Mouse (Mus musculus): Measurements from ENCODE around the gene H2-Q7.
"Not testable (repeated sequence)": the region's sequence is repeated elsewhere in the genome, so short reads cannot be mapped to it uniquely, and the experiment has no call there.

H2-Q7 gene

GRCm38 (mm10) chr17:35438885-35439284 lies at the start of gene H2-Q7:
Gene H2-Q7 (plus strand): TSS chr17:35439155.
- not testable (repeated sequence) for DNase-seq (ENCODE audit: low spot score)

DNA sequence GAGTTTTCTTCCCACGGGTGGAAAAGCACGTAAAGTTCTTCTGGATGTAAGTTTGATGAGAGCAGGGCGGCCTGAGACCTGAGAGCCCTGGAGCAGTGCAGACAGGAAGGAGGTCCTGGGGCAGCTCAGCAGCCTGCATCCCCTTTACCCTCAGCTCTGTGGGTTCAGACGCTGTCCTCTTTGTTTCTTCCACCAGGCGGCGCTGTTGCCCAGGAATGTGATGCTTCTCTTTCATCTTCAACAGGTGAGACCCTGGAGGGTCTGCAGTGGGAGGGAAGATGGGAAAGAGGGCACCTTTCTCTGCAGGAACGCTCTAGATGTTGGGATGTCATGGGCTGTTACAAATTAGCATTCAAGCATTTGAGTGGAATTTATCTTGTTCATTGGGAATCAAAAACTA lies 49.2 kb upstream of the H2-Q7 start:
- not testable (repeated sequence) for DNase-seq (ENCODE audit: low spot score)

DNA sequence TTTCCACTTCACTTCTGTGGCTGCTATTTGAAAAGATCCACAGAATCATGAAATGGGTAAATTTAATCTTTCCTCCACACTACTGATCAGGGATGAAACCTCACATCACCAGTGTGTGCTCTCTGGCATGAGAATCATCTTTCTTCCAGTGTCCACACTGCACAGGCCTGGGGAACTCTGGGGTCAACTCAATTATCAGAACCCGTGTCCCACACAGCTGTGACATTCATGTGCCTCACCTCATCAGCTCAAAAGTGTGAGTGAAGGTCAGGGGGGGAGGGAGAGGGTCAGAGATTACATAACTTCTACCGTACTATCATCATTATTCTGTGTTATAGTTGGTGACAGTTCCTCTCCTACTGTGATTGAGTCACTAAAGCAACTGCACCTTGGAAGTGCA lies 46.3 kb upstream of the H2-Q7 start:
- DNase-seq (ENCODE audit: low spot score): not testable (repeated sequence)

DNA sequence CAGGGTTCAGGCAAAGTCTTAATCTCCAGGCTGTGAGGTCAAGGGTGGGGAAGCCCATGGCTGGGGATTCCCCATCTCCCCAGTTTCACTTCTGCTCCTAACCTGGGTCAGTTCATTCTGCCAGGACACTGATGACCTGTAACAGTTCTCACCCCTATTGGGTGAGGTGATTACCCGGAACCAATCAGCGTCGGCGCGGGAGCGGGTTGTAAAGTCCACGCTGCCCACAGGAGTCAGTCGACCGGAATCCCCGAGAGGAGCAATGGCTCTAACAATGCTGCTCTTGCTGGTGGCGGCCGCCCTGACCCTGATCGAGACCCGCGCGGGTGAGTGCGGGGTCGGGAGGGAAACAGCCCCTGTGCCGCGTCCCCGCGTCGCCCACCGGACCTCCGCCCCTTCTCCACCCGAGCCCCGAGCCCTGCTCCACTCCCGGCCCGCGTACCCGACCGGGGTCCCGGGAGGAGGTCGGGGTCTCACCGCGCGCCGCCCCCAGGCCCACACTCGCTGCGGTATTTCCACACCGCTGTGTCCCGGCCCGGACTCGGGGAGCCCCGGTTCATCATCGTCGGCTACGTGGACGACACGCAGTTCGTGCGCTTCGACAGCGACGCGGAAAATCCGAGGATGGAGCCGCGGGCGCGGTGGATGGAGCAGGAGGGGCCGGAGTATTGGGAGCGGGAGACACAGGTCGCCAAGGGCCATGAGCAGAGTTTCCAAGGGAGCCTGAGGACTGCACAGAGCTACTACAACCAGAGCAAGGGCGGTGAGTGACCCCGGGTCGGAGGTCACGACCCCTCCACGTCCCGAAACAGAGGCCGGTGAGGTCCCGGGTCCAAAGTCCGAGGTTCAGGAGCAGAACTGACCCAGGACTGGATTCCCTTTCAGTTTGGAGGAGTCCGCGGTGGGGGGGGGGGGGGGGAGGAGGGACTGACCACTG lies 44.8 kb upstream of the H2-Q7 start:
- DNase-seq (ENCODE audit: low spot score): not testable (repeated sequence)

- not testable (repeated sequence) for DNase-seq (ENCODE audit: low spot score)
Observed at GRCm38 (mm10) chr17:35396956-35397355, 42.0 kb upstream of the H2-Q7 start.

- not testable (repeated sequence) for DNase-seq (ENCODE audit: low spot score)
Observed at GRCm38 (mm10) chr17:35413057-35413456, 25.9 kb upstream of the H2-Q7 start.

- not testable (repeated sequence) for DNase-seq (ENCODE audit: low spot score)
Observed at GRCm38 (mm10) chr17:35415273-35416129, 23.5 kb upstream of the H2-Q7 start.

GRCm38 (mm10) chr17:35418772-35419171 lies 20.2 kb upstream of the H2-Q7 start:
- DNase-seq (ENCODE audit: low spot score): no peak

- not testable (repeated sequence) for DNase-seq (ENCODE audit: low spot score)
Observed at GRCm38 (mm10) chr17:35419564-35419963, 19.4 kb upstream of the H2-Q7 start.

DNA sequence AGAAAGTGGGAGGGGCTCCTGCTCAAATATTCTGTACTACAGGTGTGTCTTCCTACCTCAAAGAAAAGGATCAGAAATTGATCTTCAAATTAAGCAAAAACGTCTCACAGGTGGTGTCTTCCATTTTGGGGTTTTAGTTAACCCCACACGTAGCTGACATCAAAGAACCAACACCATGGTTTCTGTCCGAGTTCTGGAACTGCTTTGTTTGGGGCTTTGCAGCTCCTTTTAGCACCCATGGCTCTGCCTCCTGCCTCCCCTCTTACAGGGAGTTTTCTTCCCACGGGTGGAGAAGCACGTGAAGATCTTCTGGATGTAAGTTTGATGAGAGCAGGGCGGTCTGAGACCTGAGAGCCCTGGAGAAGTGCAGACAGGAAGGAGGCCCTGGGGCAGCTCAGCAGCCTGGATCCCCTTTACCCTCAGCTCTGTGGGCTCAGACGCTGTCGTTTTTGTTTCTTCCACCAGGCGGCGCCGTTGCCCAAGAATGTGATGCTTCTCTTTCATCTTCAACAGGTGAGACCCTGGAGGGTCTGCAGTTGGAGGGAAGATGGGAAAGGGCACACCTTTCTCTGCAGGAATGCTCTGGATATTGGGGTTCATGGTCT lies 18.6 kb upstream of the H2-Q7 start:
- not testable (repeated sequence) for DNase-seq (ENCODE audit: low spot score)

- DNase-seq (ENCODE audit: low spot score): not testable (repeated sequence)
Observed at GRCm38 (mm10) chr17:35421331-35421730, 17.6 kb upstream of the H2-Q7 start.

- DNase-seq (ENCODE audit: low spot score): not testable (repeated sequence)
Observed at GRCm38 (mm10) chr17:35422360-35422759, 16.6 kb upstream of the H2-Q7 start.

DNA sequence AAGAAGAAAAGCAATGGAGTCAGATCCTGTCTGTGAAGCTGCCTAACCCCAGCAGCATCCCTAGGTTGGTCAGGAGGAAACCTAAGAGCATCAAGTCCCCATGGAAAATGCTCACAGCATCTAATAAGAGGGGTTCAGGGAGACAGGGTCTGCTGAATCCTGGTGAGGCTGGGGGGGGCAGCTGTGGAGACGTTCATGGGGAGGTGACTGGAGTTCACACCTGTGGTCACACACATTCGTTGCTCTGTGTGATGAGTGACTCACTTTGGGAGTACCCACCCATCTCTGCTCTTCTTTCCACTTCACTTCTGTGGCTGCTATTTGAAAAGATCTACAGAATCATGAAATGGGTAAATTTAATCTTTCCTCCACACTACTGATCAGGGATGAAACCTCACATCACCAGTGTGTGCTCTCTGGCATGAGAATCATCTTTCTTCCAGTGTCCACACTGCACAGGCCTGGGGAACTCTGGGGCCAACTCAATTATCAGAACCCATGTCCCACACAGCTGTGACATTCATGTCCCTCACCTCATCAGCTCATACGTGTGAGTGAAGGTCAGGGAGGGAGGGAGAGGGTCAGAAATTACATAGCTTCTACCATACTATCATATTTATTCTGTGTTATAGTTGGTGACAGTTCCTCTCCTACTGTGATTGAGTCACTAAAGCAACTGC lies 15.7 kb upstream of the H2-Q7 start:
- DNase-seq (ENCODE audit: low spot score): not testable (repeated sequence)

GRCm38 (mm10) chr17:35424106-35424505 lies 14.8 kb upstream of the H2-Q7 start:
- not testable (repeated sequence) for DNase-seq (ENCODE audit: low spot score)

GRCm38 (mm10) chr17:35424624-35425416 lies 14.1 kb upstream of the H2-Q7 start, which contains the start of gene H2-Q6:
Gene H2-Q6 (plus strand): TSS chr17:35424850.
- not testable (repeated sequence) for DNase-seq (ENCODE audit: low spot score)

GRCm38 (mm10) chr17:35425474-35425873 lies 13.5 kb upstream of the H2-Q7 start:
- DNase-seq (ENCODE audit: low spot score): not testable (repeated sequence)

GRCm38 (mm10) chr17:35428883-35429282 lies 10.1 kb upstream of the H2-Q7 start:
- DNase-seq (ENCODE audit: low spot score): not testable (repeated sequence)

GRCm38 (mm10) chr17:35430671-35431070 lies 8.3 kb upstream of the H2-Q7 start:
- DNase-seq (ENCODE audit: low spot score): not testable (repeated sequence)

DNA sequence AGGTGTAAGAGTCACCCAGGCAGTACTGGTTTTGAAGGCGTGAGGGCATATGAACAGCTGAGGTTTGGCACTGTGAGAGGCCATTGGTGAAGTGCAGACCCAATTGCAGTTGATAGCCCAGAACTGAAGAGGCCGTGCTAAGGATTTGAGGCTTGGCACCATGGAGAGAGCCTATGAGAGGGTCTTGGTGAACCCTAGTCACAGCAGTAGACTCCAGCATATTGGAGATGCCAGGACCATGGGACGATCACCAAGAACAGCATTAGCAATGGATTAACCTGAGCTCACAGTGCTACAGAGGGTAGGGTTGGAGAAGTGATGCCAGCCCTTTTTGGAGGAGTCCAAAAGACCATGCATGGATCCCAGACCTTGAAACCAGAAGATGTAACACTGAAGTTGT lies 6.8 kb upstream of the H2-Q7 start:
- not testable (repeated sequence) for DNase-seq (ENCODE audit: low spot score)

GRCm38 (mm10) chr17:35434836-35435235 lies 4.1 kb upstream of the H2-Q7 start:
- DNase-seq (ENCODE audit: low spot score): not testable (repeated sequence)

Data from c-Kit-positive CD71-positive TER-119-positive erythroid progenitor cells, embryonic 14.5 days (primary cell).